Comparison of ENCODE assay signal across 14 mouse cellular contexts in the genomic region with DNA sequence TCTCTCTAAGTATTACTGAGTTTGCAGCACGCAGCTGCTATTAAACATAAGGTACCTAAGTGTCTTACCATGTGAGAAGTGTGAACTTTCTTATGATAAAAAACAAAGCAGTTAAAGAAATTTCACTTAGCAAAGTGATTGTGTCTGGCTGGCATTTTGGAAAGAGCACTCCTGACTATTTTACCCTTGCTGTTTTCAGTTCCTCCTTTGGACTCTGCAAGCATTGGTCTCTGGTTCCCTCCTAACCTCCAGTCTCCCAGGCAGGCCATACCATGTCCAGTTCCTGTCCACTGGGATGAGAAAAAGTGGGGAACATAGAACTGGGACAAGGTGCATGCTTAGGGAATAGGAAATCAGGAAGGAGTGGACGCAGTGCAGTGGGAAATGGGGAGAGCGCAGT.
"Had no signal": no experiment of that assay in that cellular context is flagged by ENCODE, and none has a peak within 500 bp of the region (broad histone marks: within the 10 kb centered on the region; RNA-seq: fewer than 3 reads in every experiment).

No protein-coding gene starts in this region.

- ATAC-seq: forebrain, postnatal 0 days; hindbrain, embryonic 16.5 days; inflammation-experienced regulatory T-cells, adult 6 months; intestine, embryonic 15.5 days; intestine, postnatal 0 days had no signal

- DNase-seq: forebrain, postnatal 0 days; gastrocnemius, postnatal 14 days; gastrocnemius, postnatal 36 days; heart, adult 2 months; heart, postnatal 4 days; kidney, adult 18-20 months; kidney, adult 9 months; kidney, postnatal 14 days; kidney, postnatal 4 days; liver had no signal
